Mouse (Mus musculus) 3134 (cell line): ENCODE measurements around the gene Snap23.
"Not testable (repeated sequence)": the region's sequence is repeated elsewhere in the genome, so short reads cannot be mapped to it uniquely, and the experiment has no call there.

Experiments used
- DNase-seq: peaks from one replicate; pipeline ENCODE4 v3.0.0-alpha.2; 2011; ENCODE audit warnings: low spot score; ENCODE audit not compliant: insufficient read length; ENCODE audit errors: extremely low read depth

The Snap23 gene

DNA sequence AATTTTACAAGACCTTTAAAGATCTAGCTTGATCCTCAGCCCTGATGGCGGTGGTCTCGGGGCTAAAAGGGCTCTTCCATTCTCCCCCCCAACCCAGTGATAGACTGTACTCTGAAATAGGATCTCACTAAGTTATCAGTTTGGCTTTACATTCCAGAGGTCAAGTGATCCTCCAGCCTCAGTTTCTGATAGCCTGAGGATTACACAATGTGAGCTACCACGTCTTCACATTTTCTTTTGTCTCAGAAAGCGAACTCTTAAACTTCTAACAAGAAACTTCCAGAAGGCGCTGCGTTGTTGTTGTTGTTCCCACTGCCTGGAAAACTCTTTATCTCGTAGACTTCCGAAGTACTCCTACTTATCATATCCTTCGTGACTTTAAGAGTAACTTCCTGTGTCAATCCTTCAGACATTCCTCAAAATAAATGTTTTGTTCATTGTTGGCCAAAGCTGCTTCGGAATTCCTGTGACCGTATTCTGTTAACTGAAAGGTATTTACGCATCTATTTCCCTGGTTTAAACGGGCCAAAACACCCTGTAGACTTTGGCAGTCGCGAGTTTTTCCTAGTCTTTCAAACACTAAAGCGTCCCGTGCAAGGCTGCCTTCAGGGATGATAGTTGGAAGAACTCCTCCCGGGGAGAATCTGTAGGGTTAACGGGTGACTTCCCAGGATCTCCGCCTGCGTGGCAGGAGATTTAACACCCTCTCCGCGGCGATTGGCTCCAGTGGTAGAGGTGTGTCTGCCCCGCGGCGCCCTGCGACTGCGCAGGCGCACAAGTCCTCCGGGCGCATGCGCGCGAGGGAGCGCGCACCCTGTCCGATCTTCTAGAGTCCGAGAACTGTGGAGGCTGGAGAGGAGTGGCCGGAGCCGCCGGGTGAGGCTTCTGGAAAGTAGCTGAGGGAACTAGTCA is at the start of gene Snap23:
Snap23 (plus strand) TSS at position 786 of the 912 bp plus-strand sequence.
- peak; percentile 99 for DNase-seq

DNA sequence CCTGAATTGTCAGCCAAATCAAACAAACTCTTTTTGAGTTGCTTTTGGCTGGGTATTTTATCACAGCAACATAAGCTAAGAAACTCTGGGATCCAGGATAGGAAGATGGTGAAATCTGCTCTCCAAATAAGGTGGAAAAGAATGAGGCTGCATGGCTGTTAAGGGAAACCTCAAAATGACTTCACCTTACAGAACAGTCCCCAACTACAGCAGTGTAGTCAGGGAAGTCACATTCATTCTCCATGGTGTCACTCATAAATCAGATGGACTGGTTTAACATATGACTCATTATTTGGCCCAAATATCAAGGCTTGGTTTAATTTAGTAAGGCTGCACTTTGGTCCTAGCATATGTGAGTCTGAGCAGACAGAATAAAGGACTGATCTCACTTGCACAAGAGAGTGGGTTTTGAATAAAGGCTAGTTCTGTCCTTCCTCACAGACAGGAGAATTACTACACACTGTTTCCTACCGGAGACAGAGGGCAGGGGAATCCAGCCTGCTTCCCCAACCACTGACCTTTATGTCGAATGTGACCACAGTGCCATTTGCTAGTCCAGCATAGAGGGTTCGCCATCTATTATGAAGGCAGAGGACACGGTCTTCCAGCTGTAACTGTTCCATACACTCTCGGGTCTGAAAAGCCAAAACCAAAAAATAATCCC is 48.8 kb upstream of the Snap23 start:
- DNase-seq = peak; percentile 64

- no peak for DNase-seq
Observed at GRCm38 (mm10) chr2:120526771-120527170, 40.7 kb upstream of the Snap23 start.

DNA sequence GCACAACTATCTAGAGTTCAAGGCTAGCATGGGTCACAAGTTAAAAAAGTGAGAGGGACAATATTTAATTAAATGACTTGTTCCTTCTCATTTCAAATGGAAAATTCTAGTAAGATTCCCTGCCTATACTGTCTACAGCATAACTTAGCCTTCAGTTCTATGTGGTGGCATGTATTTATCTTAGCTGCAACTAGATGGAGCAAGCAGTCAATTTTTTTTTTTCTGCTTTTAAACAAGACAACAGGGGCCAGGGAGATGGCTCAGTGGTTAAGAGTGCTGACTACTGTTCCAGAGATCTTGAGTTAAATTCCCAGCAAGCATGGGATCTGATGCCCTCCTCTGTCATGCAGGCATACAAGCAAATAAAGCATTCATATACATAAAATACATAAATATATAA is 37.9 kb upstream of the Snap23 start:
- no peak for DNase-seq

DNA sequence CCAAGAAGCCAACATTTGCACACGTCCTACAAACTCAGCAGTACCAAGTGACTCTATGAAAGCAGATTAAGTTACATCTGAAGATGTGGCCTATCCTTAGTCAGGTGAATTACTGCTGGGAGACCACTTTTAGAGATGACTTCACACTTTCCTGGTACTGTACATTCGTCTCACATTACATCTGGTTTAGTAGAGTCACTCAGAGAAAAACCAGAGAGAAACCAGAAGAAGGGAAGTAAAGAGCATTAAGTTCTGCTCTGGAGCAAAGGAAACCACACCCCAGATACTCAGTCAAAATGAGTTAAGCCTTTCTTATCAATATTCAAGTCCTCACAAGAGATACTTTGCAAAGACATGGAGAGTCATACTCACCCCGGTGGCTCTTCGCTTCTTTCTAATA is 36.2 kb upstream of the Snap23 start:
- DNase-seq = no peak

- no peak for DNase-seq
Observed at GRCm38 (mm10) chr2:120539333-120539732, 28.1 kb upstream of the Snap23 start.

- peak; percentile 45 for DNase-seq
Observed at GRCm38 (mm10) chr2:120539778-120540208, 27.7 kb upstream of the Snap23 start.

GRCm38 (mm10) chr2:120544732-120545131 is 22.7 kb upstream of the Snap23 start:
- DNase-seq = no peak

DNA sequence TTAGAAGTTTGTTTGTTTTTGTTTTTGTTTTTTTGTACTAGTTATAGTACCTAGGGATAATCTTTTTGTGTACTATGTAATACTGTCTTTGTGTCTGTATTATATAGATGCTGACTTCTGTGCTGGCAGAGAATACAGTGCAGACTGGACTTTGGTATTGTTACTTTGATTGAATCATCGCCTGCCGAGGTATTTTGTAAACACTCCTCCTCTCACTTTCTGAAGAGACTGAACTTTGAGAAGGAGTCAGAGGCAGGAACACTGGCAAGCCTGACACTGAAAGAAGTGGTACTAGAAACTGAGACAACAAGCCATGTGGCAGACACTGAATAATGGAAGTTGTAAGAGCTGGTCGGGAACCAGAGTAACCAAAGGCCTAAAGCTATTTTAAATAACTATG is 10.6 kb upstream of the Snap23 start:
- no peak for DNase-seq

DNA sequence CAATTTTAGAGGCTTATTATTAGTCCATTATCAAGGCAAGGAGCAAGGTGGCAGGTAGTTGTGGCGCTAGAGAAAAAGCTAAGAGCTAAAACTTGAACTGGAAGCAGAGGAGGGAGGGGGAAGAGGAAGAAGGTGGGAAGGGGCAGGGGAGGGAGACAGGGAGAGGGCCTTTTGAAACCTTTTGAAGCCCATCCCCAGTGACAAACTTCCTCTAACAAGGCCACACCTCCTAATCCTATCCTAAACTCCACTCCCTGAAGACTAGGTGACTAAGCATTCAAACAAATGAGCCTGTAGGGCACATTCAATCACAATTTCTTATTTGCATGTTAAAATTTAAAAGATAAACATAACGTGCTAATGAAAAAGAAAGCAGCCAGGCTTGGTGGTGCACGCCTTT is 8.7 kb upstream of the Snap23 start:
- DNase-seq = no peak

DNA sequence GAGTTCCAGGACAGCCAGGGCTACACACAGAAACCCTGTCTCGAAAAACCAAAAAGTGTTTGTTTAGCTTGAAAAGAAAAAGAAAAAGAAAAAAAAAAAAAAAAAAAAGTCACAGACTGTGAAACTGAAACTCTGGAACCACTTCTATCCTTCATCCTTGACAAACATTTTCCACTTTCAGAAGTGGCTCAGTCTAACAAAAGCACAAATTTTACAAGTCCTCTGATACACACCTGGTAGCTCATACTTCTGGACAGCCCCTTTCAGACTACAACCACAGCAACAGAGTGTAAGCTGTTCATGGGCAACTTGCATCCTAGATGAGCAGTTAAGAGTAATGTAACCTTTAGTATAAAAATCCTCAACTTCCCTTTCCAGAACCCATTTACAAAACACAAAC is 5.9 kb upstream of the Snap23 start:
- DNase-seq = no peak

DNA sequence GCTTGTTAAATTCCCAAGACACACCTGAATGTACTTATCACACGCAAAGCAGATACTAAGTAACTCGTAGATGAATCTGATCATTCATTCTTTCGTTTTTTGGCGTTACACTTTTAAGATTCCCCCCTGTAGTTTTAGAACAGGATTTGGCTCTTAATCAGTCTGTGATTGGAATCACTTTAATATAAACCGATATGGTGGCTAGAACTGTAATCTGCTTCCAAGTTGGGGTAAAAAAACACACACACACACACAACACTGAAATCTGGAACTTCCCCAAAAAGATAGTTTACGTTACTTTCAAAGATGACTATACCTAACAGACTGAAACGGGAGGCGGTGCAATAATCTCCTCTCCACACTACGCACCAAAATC is 4.6 kb upstream of the Snap23 start:
- no peak for DNase-seq

DNA sequence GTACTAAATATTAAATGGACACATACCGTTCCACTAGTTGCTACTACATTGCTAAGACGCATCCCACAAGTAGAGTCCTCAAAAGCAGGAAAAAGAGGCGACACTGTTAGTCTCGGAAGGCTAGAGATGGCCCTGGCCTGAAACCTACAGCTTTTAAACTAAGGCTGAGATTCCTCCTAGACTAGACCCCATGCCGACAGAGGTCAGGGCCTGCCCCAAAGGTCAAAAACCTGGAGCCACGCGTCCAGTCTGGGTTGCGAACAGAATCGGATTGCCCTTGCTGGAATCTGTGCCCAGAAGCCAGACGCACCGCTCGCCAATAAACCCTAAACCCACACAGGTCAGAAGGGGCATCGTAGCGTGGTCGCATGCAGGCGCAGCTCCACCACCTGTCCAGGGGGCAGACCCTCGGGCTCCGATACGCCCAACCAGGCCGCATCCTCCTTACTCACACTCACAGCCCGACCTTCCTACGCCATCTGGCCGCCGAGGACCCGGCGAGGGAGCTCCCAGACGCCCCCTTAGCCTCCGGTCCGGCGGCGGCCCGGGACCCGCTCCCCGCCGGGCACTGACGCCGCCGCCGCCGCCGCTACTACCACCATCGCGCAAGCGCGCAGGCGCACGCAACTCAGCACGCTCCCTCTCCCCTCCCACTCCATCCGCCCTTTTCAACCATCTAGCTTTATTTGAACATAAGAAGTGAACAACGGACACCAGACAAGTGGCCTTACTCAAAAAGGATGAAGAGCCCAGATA is 4.1 kb upstream of the Snap23 start, which contains the start of gene Zfp106:
Zfp106 (minus strand) TSS at position 609 of the 756 bp plus-strand sequence.
- peak; percentile 80 for DNase-seq

DNA sequence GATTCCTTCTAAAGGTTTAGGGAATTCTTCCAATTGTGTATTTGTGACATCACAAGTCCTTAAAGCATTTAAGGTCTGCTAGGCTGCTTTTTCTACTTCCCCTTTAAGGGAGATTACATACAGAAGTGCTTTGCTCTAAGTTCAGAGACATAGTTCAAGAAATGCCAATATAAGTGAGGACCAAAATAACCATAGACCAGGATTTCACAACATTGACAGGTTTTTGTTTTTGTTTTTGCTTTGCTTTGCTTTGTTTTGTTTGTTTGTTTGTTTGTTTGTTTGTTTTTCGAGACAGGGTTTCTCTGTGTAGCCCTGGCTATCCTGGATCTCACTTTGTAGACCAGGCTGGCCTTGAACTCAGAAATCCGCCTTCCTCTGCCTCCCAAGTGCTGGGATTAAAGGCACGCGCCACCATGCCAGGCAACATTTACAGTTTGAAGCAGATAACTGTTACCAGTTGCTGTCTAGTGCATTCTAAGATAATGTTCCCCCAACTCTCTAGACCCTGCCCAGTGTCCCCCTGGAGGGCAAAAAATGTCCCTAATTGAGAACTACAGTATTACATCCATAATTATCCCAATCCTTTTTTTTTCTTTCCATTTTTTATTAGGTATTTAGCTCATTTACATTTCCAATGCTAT is 2.8 kb upstream of the Snap23 start:
- not testable (repeated sequence) for DNase-seq

DNA sequence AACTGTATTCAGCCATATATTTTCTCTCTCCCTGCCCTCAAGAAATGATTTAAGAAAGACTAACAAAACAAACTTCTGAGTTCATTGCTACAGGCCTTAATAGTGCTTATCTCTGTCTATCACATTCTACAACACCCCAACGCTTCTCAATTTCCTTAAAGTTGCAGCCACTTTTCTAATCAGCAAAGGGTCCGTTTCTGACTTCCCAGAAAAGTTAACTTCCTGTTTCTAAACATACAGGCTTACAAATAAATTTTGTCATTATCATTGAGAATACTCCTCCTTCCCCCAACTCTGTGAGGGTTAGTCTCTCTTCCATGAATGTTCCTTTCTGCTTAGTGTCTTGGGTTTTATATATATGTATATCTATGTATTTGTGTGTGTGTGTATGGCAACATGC is 2.1 kb upstream of the Snap23 start:
- no peak for DNase-seq

DNA sequence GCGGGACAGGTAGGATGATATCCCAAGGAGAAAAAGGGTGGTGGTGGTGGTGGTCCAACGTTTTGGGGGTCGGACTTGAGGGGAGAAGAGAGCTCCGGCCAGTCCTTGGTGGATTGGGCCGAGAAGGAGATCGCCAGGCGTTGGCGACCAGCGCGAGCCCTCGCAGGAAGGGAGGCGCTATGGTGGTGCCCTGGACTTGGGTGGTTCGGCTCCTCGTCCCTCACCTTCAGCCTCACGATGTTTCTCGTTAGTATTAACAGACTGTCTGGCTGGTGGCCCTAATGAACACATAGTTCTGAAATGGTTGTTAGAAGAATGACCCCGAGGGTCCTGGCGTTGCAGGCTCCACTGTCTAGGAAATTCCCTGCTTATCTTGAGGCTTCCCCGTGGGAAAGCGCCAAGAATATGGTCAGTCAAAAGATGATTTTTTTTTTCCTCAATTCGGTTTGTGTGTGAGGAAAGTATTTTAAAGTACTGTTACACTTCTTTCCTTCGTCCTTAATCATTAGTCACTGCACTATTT is 388 bp downstream of the Snap23 start:
- DNase-seq = no peak

- DNase-seq = no peak
Observed at GRCm38 (mm10) chr2:120571081-120571480, 3.6 kb downstream of the Snap23 start.

GRCm38 (mm10) chr2:120572161-120572560 is 4.7 kb downstream of the Snap23 start:
- not testable (repeated sequence) for DNase-seq

DNA sequence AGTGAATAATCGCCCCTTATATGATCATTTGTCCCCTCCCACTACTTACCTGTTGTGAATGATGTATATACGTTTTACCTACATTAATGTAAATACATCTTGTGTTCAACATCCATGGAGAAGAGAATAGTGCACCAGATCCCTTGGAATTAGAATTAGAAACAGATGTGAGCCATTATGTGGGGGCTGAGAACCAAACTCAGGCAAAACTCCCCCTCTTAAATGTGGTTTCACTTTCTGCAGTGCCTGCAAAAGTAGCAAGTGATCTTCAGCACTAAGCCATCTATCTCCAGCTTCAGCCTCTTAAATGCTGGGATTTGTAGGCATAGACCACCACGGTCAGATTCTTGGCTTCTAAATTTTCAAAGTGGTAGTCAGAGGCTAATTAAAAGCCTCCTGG is 7.7 kb downstream of the Snap23 start:
- DNase-seq = no peak

DNA sequence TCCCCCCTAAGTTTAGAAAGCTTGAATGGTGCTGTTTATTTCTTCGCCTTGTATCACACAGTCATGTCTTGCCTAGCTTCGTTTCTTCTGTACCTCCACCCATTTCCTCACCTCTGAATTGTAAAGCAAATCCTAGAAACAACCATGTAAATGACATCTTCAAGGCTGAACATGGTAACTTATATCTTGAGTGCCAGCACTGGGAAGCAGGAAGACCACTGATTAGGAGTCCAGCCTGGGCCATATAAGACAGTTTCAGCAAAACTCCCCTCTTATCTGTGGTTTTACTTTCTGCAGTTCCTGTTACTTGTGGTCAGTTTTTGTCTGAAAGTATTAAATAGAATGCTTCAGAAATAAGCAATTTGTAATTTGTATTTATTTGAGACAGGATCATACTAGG is 8.5 kb downstream of the Snap23 start:
- no peak for DNase-seq
